Mouse (Mus musculus): ENCODE measurements at regions not wholly inside any gene's neighbourhood (a gene's known extent, or its start where the extent isn't known, plus 50 kb on each side); places are given as distances from the start of the nearest gene placed in this dataset.

- Histone ChIP-seq H3K4me3 (ENCODE audit: low read length) (no peak overlapping the region), H3K4me1 (replicated peaks; ENCODE audit: control insufficient read depth, insufficient read depth, low read length) (no peaks in the 10 kb centered on the region), H3K9ac (ENCODE audit: low read length) (no peak overlapping the region), H3K27me3 (ENCODE audit: control insufficient read depth, insufficient read depth, low read depth, low read length) (no peaks in the 10 kb centered on the region), H3K27ac (ENCODE audit: low read length) (no peak overlapping the region), H3K36me3 (ENCODE audit: control insufficient read depth, insufficient read depth, low read length) (no peaks in the 10 kb centered on the region), H3K9me3 (ENCODE audit: control insufficient read depth, low read length) (no peaks in the 10 kb centered on the region), H3K4me2 (ENCODE audit: low read depth, low read length) (no peak overlapping the region)
- ATAC-seq (ENCODE audit: low read depth) = no peak
- WGBS = 58% methylated on average over 5 of the region's 5 CpGs
These were observed 88.8 kb upstream of the Cxcl12 start for GRCm38 (mm10) chr6:117079500-117079899.

GRCm38 (mm10) chr6:117080973-117081372 is 87.4 kb upstream of the Cxcl12 start:
- WGBS = 31% methylated on average over 13 of the region's 13 CpGs
- Histone ChIP-seq H3K4me2 (ENCODE audit: low read depth, low read length) (no peak overlapping the region), H3K9me3 (ENCODE audit: control insufficient read depth, low read length) (no peaks in the 10 kb centered on the region), H3K27me3 (ENCODE audit: control insufficient read depth, insufficient read depth, low read depth, low read length) (no peaks in the 10 kb centered on the region), H3K9ac (ENCODE audit: low read length) (no peak overlapping the region), H3K4me1 (replicated peaks; ENCODE audit: control insufficient read depth, insufficient read depth, low read length) (no peaks in the 10 kb centered on the region), H3K4me3 (ENCODE audit: low read length) (no peak overlapping the region), H3K27ac (ENCODE audit: low read length) (no peak overlapping the region), H3K36me3 (ENCODE audit: control insufficient read depth, insufficient read depth, low read length) (no peaks in the 10 kb centered on the region)
- no peak for ATAC-seq (ENCODE audit: low read depth)

GRCm38 (mm10) chr6:117084211-117084610 is 84.1 kb upstream of the Cxcl12 start:
- Histone ChIP-seq H3K4me2 (ENCODE audit: low read depth, low read length) (no peak overlapping the region), H3K4me1 (replicated peaks; ENCODE audit: control insufficient read depth, insufficient read depth, low read length) (no peaks in the 10 kb centered on the region), H3K4me3 (ENCODE audit: low read length) (no peak overlapping the region), H3K9me3 (ENCODE audit: control insufficient read depth, low read length) (no peaks in the 10 kb centered on the region), H3K27me3 (ENCODE audit: control insufficient read depth, insufficient read depth, low read depth, low read length) (no peaks in the 10 kb centered on the region), H3K9ac (ENCODE audit: low read length) (no peak overlapping the region), H3K27ac (ENCODE audit: low read length) (no peak overlapping the region), H3K36me3 (ENCODE audit: control insufficient read depth, insufficient read depth, low read length) (no peaks in the 10 kb centered on the region)
- WGBS = 51% methylated on average over 6 of the region's 6 CpGs
- ATAC-seq (ENCODE audit: low read depth) = no peak

- no peak overlapping the region for H3K4me2 ChIP-seq (ENCODE audit: low read depth, low read length)
- H3K4me1 ChIP-seq (replicated peaks; ENCODE audit: control insufficient read depth, insufficient read depth, low read length) = no peaks in the 10 kb centered on the region
- no peak overlapping the region for H3K4me3 ChIP-seq (ENCODE audit: low read length)
- H3K9ac ChIP-seq (ENCODE audit: low read length) = no peak overlapping the region
- H3K27me3 ChIP-seq (ENCODE audit: control insufficient read depth, insufficient read depth, low read depth, low read length) = no peaks in the 10 kb centered on the region
- 54% methylated on average over 13 of the region's 13 CpGs for WGBS
- no peak overlapping the region for H3K27ac ChIP-seq (ENCODE audit: low read length)
- no peaks in the 10 kb centered on the region for H3K9me3 ChIP-seq (ENCODE audit: control insufficient read depth, low read length)
- ATAC-seq (ENCODE audit: low read depth) = no peak
- H3K36me3 ChIP-seq (ENCODE audit: control insufficient read depth, insufficient read depth, low read length) = no peaks in the 10 kb centered on the region
These were observed 83.4 kb upstream of the Cxcl12 start for GRCm38 (mm10) chr6:117084833-117085500.

- no peak for ATAC-seq (ENCODE audit: low read depth)
- WGBS = 90% methylated on average over 6 of the region's 6 CpGs
- Histone ChIP-seq H3K27me3 (ENCODE audit: control insufficient read depth, insufficient read depth, low read depth, low read length) (no peaks in the 10 kb centered on the region), H3K36me3 (ENCODE audit: control insufficient read depth, insufficient read depth, low read length) (no peaks in the 10 kb centered on the region), H3K4me3 (ENCODE audit: low read length) (no peak overlapping the region), H3K4me2 (ENCODE audit: low read depth, low read length) (no peak overlapping the region), H3K9ac (ENCODE audit: low read length) (no peak overlapping the region), H3K9me3 (ENCODE audit: control insufficient read depth, low read length) (no peaks in the 10 kb centered on the region), H3K4me1 (replicated peaks; ENCODE audit: control insufficient read depth, insufficient read depth, low read length) (no peaks in the 10 kb centered on the region), H3K27ac (ENCODE audit: low read length) (no peak overlapping the region)
These were observed 73.6 kb upstream of the Cxcl12 start for GRCm38 (mm10) chr6:117094742-117095141.

- Histone ChIP-seq H3K27ac (ENCODE audit: low read length) (no peak overlapping the region), H3K36me3 (ENCODE audit: control insufficient read depth, insufficient read depth, low read length) (no peaks in the 10 kb centered on the region), H3K9me3 (ENCODE audit: control insufficient read depth, low read length) (no peaks in the 10 kb centered on the region), H3K4me3 (ENCODE audit: low read length) (no peak overlapping the region), H3K9ac (ENCODE audit: low read length) (no peak overlapping the region), H3K4me1 (replicated peaks; ENCODE audit: control insufficient read depth, insufficient read depth, low read length) (no peaks in the 10 kb centered on the region), H3K4me2 (ENCODE audit: low read depth, low read length) (no peak overlapping the region), H3K27me3 (ENCODE audit: control insufficient read depth, insufficient read depth, low read depth, low read length) (no peaks in the 10 kb centered on the region)
- ATAC-seq (ENCODE audit: low read depth) = no peak; the same call in 1 of the 2 replicates
- 51% methylated on average over 10 of the region's 10 CpGs for WGBS
These were observed 68.5 kb upstream of the Cxcl12 start for GRCm38 (mm10) chr6:117099871-117100270.

GRCm38 (mm10) chr6:117102693-117103092 is 65.6 kb upstream of the Cxcl12 start:
- H3K4me3 ChIP-seq (ENCODE audit: low read length) = no peak overlapping the region
- H3K9ac ChIP-seq (ENCODE audit: low read length) = no peak overlapping the region
- no peak overlapping the region for H3K27ac ChIP-seq (ENCODE audit: low read length)
- WGBS = 45% methylated on average over 4 of the region's 4 CpGs
- H3K27me3 ChIP-seq (ENCODE audit: control insufficient read depth, insufficient read depth, low read depth, low read length) = no peaks in the 10 kb centered on the region
- no peak overlapping the region for H3K4me2 ChIP-seq (ENCODE audit: low read depth, low read length)
- H3K36me3 ChIP-seq (ENCODE audit: control insufficient read depth, insufficient read depth, low read length) = no peaks in the 10 kb centered on the region
- peak; percentile 47; the same call in 1 of the 2 replicates for ATAC-seq (ENCODE audit: low read depth)
- no peaks in the 10 kb centered on the region for H3K9me3 ChIP-seq (ENCODE audit: control insufficient read depth, low read length)
- peaks cover 4% of the 10 kb centered on the region; the same call in 1 of the 2 replicates for H3K4me1 ChIP-seq (replicated peaks; ENCODE audit: control insufficient read depth, insufficient read depth, low read length)

- Histone ChIP-seq H3K4me2 (ENCODE audit: low read depth, low read length) (no peak overlapping the region), H3K36me3 (ENCODE audit: control insufficient read depth, insufficient read depth, low read length) (no peaks in the 10 kb centered on the region), H3K27ac (ENCODE audit: low read length) (no peak overlapping the region), H3K4me3 (ENCODE audit: low read length) (no peak overlapping the region), H3K9ac (ENCODE audit: low read length) (no peak overlapping the region), H3K27me3 (ENCODE audit: control insufficient read depth, insufficient read depth, low read depth, low read length) (no peaks in the 10 kb centered on the region), H3K9me3 (ENCODE audit: control insufficient read depth, low read length) (no peaks in the 10 kb centered on the region), H3K4me1 (replicated peaks; ENCODE audit: control insufficient read depth, insufficient read depth, low read length) (peaks cover 4% of the 10 kb centered on the region; the same call in 1 of the 2 replicates)
- no peak for ATAC-seq (ENCODE audit: low read depth)
- WGBS = 69% methylated on average over 6 of the region's 6 CpGs
These were observed 64.3 kb upstream of the Cxcl12 start for GRCm38 (mm10) chr6:117104047-117104446.

GRCm38 (mm10) chr6:117104463-117104862 is 63.9 kb upstream of the Cxcl12 start:
- WGBS = 65% methylated on average over 2 of the region's 2 CpGs
- H3K27me3 ChIP-seq (ENCODE audit: control insufficient read depth, insufficient read depth, low read depth, low read length) = no peaks in the 10 kb centered on the region

More at GRCm38 (mm10) chr6:117104463-117104862, 63.9 kb upstream of the Cxcl12 start:
- no peak for ATAC-seq (ENCODE audit: low read depth)
- Histone ChIP-seq H3K4me1 (replicated peaks; ENCODE audit: control insufficient read depth, insufficient read depth, low read length) (peaks cover 4% of the 10 kb centered on the region; the same call in 1 of the 2 replicates), H3K4me2 (ENCODE audit: low read depth, low read length) (no peak overlapping the region), H3K36me3 (ENCODE audit: control insufficient read depth, insufficient read depth, low read length) (no peaks in the 10 kb centered on the region), H3K4me3 (ENCODE audit: low read length) (no peak overlapping the region), H3K27ac (ENCODE audit: low read length) (no peak overlapping the region), H3K9ac (ENCODE audit: low read length) (no peak overlapping the region), H3K9me3 (ENCODE audit: control insufficient read depth, low read length) (no peaks in the 10 kb centered on the region)
